Mouse (Mus musculus) MEL (cell line): ENCODE measurements around the gene Cd300ld4.
"Not testable (repeated sequence)": the region's sequence is repeated elsewhere in the genome, so short reads cannot be mapped to it uniquely, and the experiment has no call there.

Experiments
- BHLHE40 ChIP-seq: IDR thresholded peaks from 2 replicates; pipeline ENCODE4 v1.6.1; 2012; ENCODE audit warnings: low read depth, mild to moderate bottlenecking, inconsistent platforms, low read length, improper control_type of control experiment, borderline replicate concordance
- CTCF ChIP-seq, 3 experiments: IDR thresholded peaks in 2 of 3; conservative IDR thresholded peaks in 1 of 3; 2 replicates each; pipeline ENCODE4 v1.5.1; 2011 to 2012; ENCODE audit warnings: low read length in 3 of 3, low read depth in 2 of 3, mild to moderate bottlenecking in 2 of 3, improper control_type of control experiment in 1 of 3, inconsistent platforms in 1 of 3, mixed read lengths in 1 of 3, moderate library complexity in 1 of 3; ENCODE audit not compliant: control insufficient read depth in 1 of 3, insufficient read depth in 1 of 3, poor library complexity in 1 of 3, severe bottlenecking in 1 of 3
- E2F4 ChIP-seq: IDR thresholded peaks from 2 replicates; pipeline ENCODE4 v1.6.1; 2011; ENCODE audit warnings: low read depth, low read length, improper control_type of control experiment, borderline replicate concordance
- ETS1 ChIP-seq: IDR thresholded peaks from 2 replicates; pipeline ENCODE4 v1.6.1; 2012; ENCODE audit warnings: low read depth, mild to moderate bottlenecking, inconsistent platforms, low read length, improper control_type of control experiment, moderate library complexity
- MYC ChIP-seq: IDR thresholded peaks from 2 replicates; pipeline ENCODE4 v1.6.1; 2011; ENCODE audit warnings: low read depth, mild to moderate bottlenecking, low read length, improper control_type of control experiment, moderate library complexity
- NRF1 ChIP-seq: IDR thresholded peaks from 2 replicates; pipeline ENCODE4 v1.6.1; 2014; ENCODE audit warnings: low read depth, mild to moderate bottlenecking, inconsistent platforms, low read length, improper control_type of control experiment, moderate library complexity; ENCODE audit not compliant: poor library complexity, insufficient read depth, severe bottlenecking
- POLR2A ChIP-seq, 2 experiments: IDR thresholded peaks; 2 replicates each; pipeline ENCODE4 v1.6.1; 2011 to 2012; ENCODE audit warnings: low read length in 2 of 2, mild to moderate bottlenecking in 2 of 2, control low read depth in 1 of 2, improper control_type of control experiment in 1 of 2, low read depth in 1 of 2, moderate library complexity in 1 of 2; ENCODE audit not compliant: control insufficient read depth in 1 of 2, insufficient read depth in 1 of 2, poor library complexity in 1 of 2
- TBP ChIP-seq: IDR thresholded peaks from 2 replicates; pipeline ENCODE4 v1.8.0; 2011; ENCODE audit warnings: low read depth, low read length, improper control_type of control experiment

DNA sequence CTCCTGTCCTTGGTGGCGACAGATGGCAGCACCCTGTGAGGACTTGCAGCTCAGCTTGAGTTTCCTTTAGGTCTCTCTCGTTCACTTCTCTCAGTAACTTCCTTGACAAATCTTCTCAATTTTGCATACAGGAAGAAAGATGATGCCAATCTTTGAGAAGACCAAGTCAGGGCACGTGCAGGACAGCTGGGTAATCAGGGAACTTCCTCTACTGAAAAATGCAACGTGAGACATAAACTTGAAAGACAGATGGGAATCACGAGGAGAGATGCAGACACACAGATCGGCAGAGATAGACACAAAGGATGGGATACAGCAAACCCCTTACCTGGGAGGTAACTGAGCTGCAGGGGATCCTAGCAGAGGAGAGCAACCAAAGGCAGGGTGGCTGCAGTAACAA, 10.9 kb upstream of the Cd300ld4 start, which contains the start of gene Cd300ld5:
- TF ChIP-seq ETS1; CTCF (IDR thresholded peaks at IDR 0.05 in 2 of 3, conservative IDR thresholded peaks at IDR 0.05 in 1 of 3; ENCODE audit: control insufficient read depth in 1 of 3, insufficient read depth in 1 of 3, low read depth in 2 of 3, low read length in 3 of 3, poor library complexity in 1 of 3, severe bottlenecking in 1 of 3); MYC; E2F4; NRF1; POLR2A (IDR thresholded peaks at IDR 0.05; ENCODE audit: control insufficient read depth in 1 of 2, insufficient read depth in 1 of 2, low read depth in 1 of 2, low read length in 2 of 2, poor library complexity in 1 of 2); BHLHE40; TBP: not testable (repeated sequence)
